Mouse (Mus musculus) liver, embryonic 14.5 days (tissue): ENCODE measurements at regions not wholly inside any gene's neighbourhood (a gene's known extent, or its start where the extent isn't known, plus 50 kb on each side); places are given as distances from the start of the nearest gene placed in this dataset.

ENCODE experiments used
- CTCF ChIP-seq: IDR thresholded peaks from 2 replicates; pipeline ENCODE4 v1.5.1; 2016; ENCODE audit warnings: antibody characterized with exemption, low read depth, control low read depth
- EP300 ChIP-seq: IDR thresholded peaks from 2 replicates; pipeline ENCODE4 v1.6.1; 2016; ENCODE audit warnings: antibody characterized with exemption, low read depth

DNA sequence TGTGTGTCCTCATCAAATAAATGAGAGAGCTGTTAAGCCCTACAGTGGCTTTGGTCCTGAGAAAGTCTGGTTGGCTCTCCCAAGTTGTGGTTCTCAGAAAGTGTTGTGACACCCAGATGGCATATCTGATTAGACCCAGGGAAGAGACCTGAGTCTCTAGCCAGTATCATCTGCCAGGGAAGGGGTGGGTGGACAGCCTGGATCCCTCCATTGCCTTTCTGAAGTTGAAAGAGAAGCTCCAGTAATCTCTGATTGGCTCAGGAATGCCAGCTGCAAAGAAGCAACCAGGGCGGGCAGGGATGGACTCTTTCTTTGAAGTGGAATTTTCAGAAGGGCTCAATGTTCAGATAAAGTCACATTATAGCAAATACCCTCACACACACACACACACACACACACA, 361.8 kb upstream of the Gm10131 start:
- no peak for TF ChIP-seq CTCF
- TF ChIP-seq EP300, result no peak
